Mouse (Mus musculus): ENCODE results near the gene Grin2a.

DNA sequence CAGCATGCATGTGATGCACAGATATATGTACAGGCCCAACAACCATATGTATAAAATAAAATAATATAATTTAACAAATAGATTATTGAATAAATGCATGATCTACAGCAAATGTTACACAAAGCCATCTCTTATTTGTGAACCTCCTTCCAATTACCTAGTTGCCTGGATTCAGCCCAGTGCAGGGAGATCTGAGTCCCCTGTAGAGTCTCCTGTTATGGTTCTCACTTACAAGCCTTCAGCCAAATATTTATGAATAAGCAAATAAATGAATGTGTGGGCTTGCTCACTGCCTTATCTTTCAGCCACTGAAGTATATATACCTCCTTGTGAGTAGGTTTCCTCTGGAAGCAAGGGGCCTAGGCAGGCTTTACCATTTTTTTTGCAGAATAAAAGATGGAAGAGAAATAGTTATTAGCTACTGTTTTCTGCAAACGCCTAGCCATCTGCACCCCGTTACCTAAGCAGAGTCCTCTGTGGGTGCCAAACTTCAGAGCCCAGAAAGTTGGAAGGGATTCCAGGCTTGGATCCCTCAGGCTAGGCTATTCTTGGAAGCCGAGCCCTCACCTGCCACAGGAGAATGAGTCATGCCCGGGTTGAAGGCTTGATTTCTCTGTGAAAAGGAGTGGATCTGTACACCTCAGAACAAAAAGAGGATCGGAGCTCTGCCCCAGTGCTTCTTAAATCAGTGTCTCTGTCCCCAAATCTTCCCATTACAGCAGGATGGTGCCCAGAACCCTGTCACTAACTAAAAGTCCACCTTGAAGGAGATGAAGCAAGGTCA is 92.5 kb downstream of the Grin2a start:
- no peak for TF ChIP-seq POLR2A (IDR thresholded peaks at IDR 0.05; ENCODE audit: insufficient read depth, low read depth, low read length)
- TF ChIP-seq CTCF (IDR thresholded peaks at IDR 0.05; ENCODE audit: insufficient read depth, low read depth, low read length): no peak

Measured in olfactory bulb, adult 2 months (tissue).